Mouse (Mus musculus) layer of hippocampus, adult 6 months (tissue): ENCODE results near the gene A830031A19Rik. TPM values are rescaled to one million over a fixed set of nuclear protein-coding genes. Genes with fewer than 3 reads are reported as not detected.

Experiments used
- long read RNA-seq, 2 experiments: library from polyadenylated mRNA; unstranded; transcript quantifications; one replicate each; pipeline ENCODE4 v2.0.0; 2019 to 2020
- microRNA-seq: library from miRNA; unstranded; fragments of <30 nt; microRNA quantifications from one replicate; pipeline ENCODE4 v1.2.0, GENCODE M21; 2020
- polyA plus RNA-seq: library from polyadenylated mRNA; unstranded; fragments of <200 nt; fragmentation: Nextera tagmentation; gene quantifications from 2 replicates; pipeline ENCODE4 v1.2.3, GENCODE M21; 2021

The A830031A19Rik gene
- 2.0 TPM in 2 replicates for polyA plus RNA-seq
- long read RNA-seq, experiment 1, partial matches to known transcripts = 0 of 4 reads
- long read RNA-seq, experiment 1, other reads (novel, unspliced or antisense) = 4 of 4 reads
- long read RNA-seq, experiment 2, partial matches to known transcripts = 0 of 6 reads
- long read RNA-seq, experiment 2, other reads (novel, unspliced or antisense) = 6 of 6 reads

DNA sequence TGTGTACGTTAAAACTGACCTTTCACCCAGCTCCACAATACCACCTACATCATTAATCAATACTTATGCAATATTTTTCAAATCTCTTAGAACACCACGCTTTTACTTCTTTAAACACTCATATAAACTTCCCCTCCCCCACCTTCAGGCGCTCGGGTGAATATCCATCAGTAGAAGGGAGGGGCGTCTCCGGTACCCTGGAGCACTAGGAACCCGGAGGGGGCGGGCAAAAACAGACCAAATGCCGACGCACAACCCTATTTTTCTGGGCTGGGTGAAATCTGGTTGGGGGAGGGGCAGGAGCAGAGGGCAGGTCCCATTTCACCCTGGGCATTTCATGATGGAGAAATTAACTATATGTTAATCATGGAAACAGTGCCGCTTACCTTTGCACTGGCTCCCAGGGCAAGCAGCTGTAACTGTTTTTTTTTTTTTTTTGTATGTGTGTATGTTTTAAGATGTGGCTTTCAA is at the start of gene A830031A19Rik:
Gene A830031A19Rik, minus strand, starts transcription at position 421 of the 471 bp plus-strand sequence.

GRCm38 (mm10) chr11:24077795-24078705 is 3.2 kb upstream of the A830031A19Rik start, which contains the start of gene Bcl11a:
TSS of gene Bcl11a (plus strand) at chr11:24078056.

Small RNA genes within 50 kb of the gene (microRNA-seq; reads per million reads assigned to microRNA genes)
- not detected for gene Gm44381

Other genes starting within 250 kb of the A830031A19Rik start
- gene Papolg, start 179.8 kb downstream of the A830031A19Rik start, polyA plus RNA-seq = 5.3 and 7.1 TPM in 2 replicates
- gene Bcl11a, start 3.0 kb upstream of the A830031A19Rik start, polyA plus RNA-seq = 54.1 and 59.8 TPM in 2 replicates